ENCODE assay signal across 10 mouse cellular contexts in genomic region chr3:95227214-95227613, GRCm38 (mm10). TPM values are rescaled to one million over a fixed set of nuclear protein-coding genes. Genes with fewer than 3 reads are reported as not detected.
DNase-seq lines count a peak whose midpoint lies in the region; ATAC-seq and TF ChIP-seq lines count a peak whose summit lies in the region.
"Had no signal": no experiment of that assay in that cellular context is flagged by ENCODE, and none has a peak within 500 bp of the region (broad histone marks: within the 10 kb centered on the region; RNA-seq: fewer than 3 reads in every experiment).

No protein-coding gene starts in this region.

- in situ Hi-C loops in CH12.LX (cut with MboI; ENCODE audit: low pct_ligation_motif_present, low pct_unique_long_range_greater_than_20kb, low sequenced_read_pairs), result no loop called here

- peak overlapping the region; percentile 22; the same call in 1 of the 2 replicates for H3K4me2 ChIP-seq in CH12.LX (ENCODE audit: insufficient read depth, low read depth, poor library complexity, severe bottlenecking)
- peak overlapping the region; percentile 90 for H3K4me2 ChIP-seq in forebrain, embryonic 15.5 days (replicated peaks)

- ATAC-seq in forebrain, embryonic 15.5 days (replicated peaks), result no peak

- dilution Hi-C loops in CH12.LX (cut with MboI; ENCODE audit: extremely low pct_ligation_motif_present, extremely low pct_unique_long_range_greater_than_20kb, low sequenced_read_pairs), result no loop called here

- TF ChIP-seq RAD21 in CH12.LX (IDR thresholded peaks at IDR 0.05; ENCODE audit: low read depth, low read length), result no peak

- H3K27me3 ChIP-seq in CH12.LX (replicated peaks), result no peaks in the 10 kb centered on the region
- no peaks in the 10 kb centered on the region for H3K27me3 ChIP-seq in forebrain, embryonic 15.5 days

- H3K4me3 ChIP-seq in CH12.LX (replicated peaks in 1 of 3; ENCODE audit: low read depth in 2 of 3, low read length in 2 of 3, poor library complexity in 1 of 3) (peak overlapping the region; percentile 76 to 97 (median 96)), macrophage (ENCODE audit: inconsistent target) (peak overlapping the region; percentile 81)
- peak overlapping the region; percentile 97 for H3K4me3 ChIP-seq in forebrain, embryonic 15.5 days

- peak overlapping the region; percentile 95 for H3K9ac ChIP-seq in CH12.LX (ENCODE audit: insufficient read depth, low read depth)
- H3K9ac ChIP-seq in forebrain, embryonic 15.5 days (replicated peaks), result peak overlapping the region; percentile 97

- TF ChIP-seq CTCF in CH12.LX (conservative IDR thresholded peaks at IDR 0.05 in 1 of 2, IDR thresholded peaks at IDR 0.05 in 1 of 2; ENCODE audit: low read depth in 2 of 2, low read length in 2 of 2), result no peak

- peaks cover 9 to 38% of the 10 kb centered on the region in 2 experiments for H3K4me1 ChIP-seq in CH12.LX (ENCODE audit: control insufficient read depth in 1 of 2, insufficient read depth in 2 of 2)
- H3K4me1 ChIP-seq in forebrain, embryonic 15.5 days, result peaks cover 70% of the 10 kb centered on the region

- H3K9me3 ChIP-seq in CH12.LX (replicated peaks; ENCODE audit: low read length), result peaks cover 3% of the 10 kb centered on the region
- no peaks in the 10 kb centered on the region for H3K9me3 ChIP-seq in forebrain, embryonic 15.5 days

- peaks cover 26 to 45% of the 10 kb centered on the region in 2 experiments for H3K36me3 ChIP-seq in CH12.LX (replicated peaks in 1 of 2; ENCODE audit: control insufficient read depth in 1 of 2, insufficient read depth in 1 of 2, low read length in 1 of 2)
- peaks cover 42% of the 10 kb centered on the region for H3K36me3 ChIP-seq in forebrain, embryonic 15.5 days
- peaks cover 6% of the 10 kb centered on the region for H3K36me3 ChIP-seq in macrophage (ENCODE audit: inconsistent target)

- TF ChIP-seq POLR2A in CH12.LX (IDR thresholded peaks at IDR 0.05; ENCODE audit: low read depth, low read length), result no peak

- no peak overlapping the region for H3K27ac ChIP-seq in CH12.LX (ENCODE audit: insufficient read depth, low read depth)
- H3K27ac ChIP-seq in forebrain, embryonic 15.5 days (replicated peaks), result peak overlapping the region; percentile 99
- peak overlapping the region; percentile 94; the same call in 1 of the 2 replicates for H3K27ac ChIP-seq in macrophage

- DNase-seq in embryo, embryonic 10.5 days (ENCODE audit: low spot score), result peak; percentile 48
- no peak for DNase-seq in embryo, embryonic 10 days (ENCODE audit: low spot score)
- peak; percentile 27 for DNase-seq in CH12.LX (ENCODE audit: extremely low read depth)
- DNase-seq in thymus, postnatal 10 days (ENCODE audit: low spot score in 2 of 2), result no peak
- DNase-seq in gastrocnemius, adult 18-20 months (ENCODE audit: low spot score), result no peak
- DNase-seq in spleen, adult 18-20 months, result no peak

- H3K79me2 ChIP-seq in CH12.LX (replicated peaks; ENCODE audit: control insufficient read depth, extremely low read depth, insufficient read depth, poor library complexity, severe bottlenecking) (peaks cover 85% of the 10 kb centered on the region), macrophage (ENCODE audit: inconsistent target) (peaks cover 65% of the 10 kb centered on the region)

- TF ChIP-seq EP300 in CH12.LX (IDR thresholded peaks at IDR 0.05; ENCODE audit: low read length), result no peak

- 7% methylated on average over 1 of the region's 1 CpGs for whole genome bisulfite sequencing in forebrain, embryonic 15.5 days
- 55% methylated on average over 1 of the region's 1 CpGs for WGBS in macrophage (ENCODE audit: missing documents)

TF ChIP-seq in CH12.LX, 34 proteins besides CTCF, POLR2A, EP300 and RAD21 (continues in another document):
- TF ChIP-seq HCFC1 (IDR thresholded peaks at IDR 0.05; ENCODE audit: low read depth, low read length) (no peak), NRF1 (IDR thresholded peaks at IDR 0.05; ENCODE audit: low read depth, low read length) (no peak), NELFE (IDR thresholded peaks at IDR 0.05; ENCODE audit: low read depth, low read length) (no peak), USF1 (IDR thresholded peaks at IDR 0.05; ENCODE audit: low read depth, low read length) (no peak), E2F4 (IDR thresholded peaks at IDR 0.05; ENCODE audit: insufficient replicate concordance, low read depth, low read length) (no peak), ZNF384 (IDR thresholded peaks at IDR 0.05; ENCODE audit: low read depth, low read length) (no peak), RCOR1 (conservative IDR thresholded peaks at IDR 0.05; ENCODE audit: low read depth, low read length) (no peak), ZC3H11A (IDR thresholded peaks at IDR 0.05; ENCODE audit: low read depth, low read length) (no peak), TCF12 (IDR thresholded peaks at IDR 0.05; ENCODE audit: low read depth, low read length) (no peak), ZMIZ1 (IDR thresholded peaks at IDR 0.05; ENCODE audit: low read depth, low read length) (no peak), SMC3 (IDR thresholded peaks at IDR 0.05; ENCODE audit: low read depth, low read length) (no peak), TBP (conservative IDR thresholded peaks at IDR 0.05; ENCODE audit: low read depth, low read length) (no peak), PAX5 (IDR thresholded peaks at IDR 0.05; ENCODE audit: low read length) (no peak), JUND (conservative IDR thresholded peaks at IDR 0.05; ENCODE audit: low read depth, low read length) (no peak), ETS1 (conservative IDR thresholded peaks at IDR 0.05; ENCODE audit: low read depth, low read length) (no peak), MAZ (IDR thresholded peaks at IDR 0.05; ENCODE audit: low read depth, low read length) (no peak), CHD1 (IDR thresholded peaks at IDR 0.05; ENCODE audit: low read depth, low read length) (peak; percentile 27; the same call in 1 of the 2 replicates), JUN (IDR thresholded peaks at IDR 0.05; ENCODE audit: insufficient read depth, low read depth, low read length) (no peak), MYC (IDR thresholded peaks at IDR 0.05; ENCODE audit: low read depth, low read length) (no peak)

RNA-seq across cellular contexts. Expression of gene Cdc42se1, which starts 1.3 kb away (rescaled TPM):
- total RNA-seq in CH12.LX (2012; rRNA removed), result 55.3 and 82.3 TPM in 2 replicates
- 66.3 and 71.1 TPM in 2 replicates for total RNA-seq in CH12.LX (2014; rRNA removed)
- polyA plus RNA-seq in CH12.LX (2012; ENCODE audit: insufficient read length, low read depth), result 123 and 128 TPM in 2 replicates
- polyA plus RNA-seq in forebrain, embryonic 15.5 days (2015; fragmentation: Nextera tagmentation; extraction: Ambion mirVana), result 88.5 and 90.0 TPM in 2 replicates
- total RNA-seq in macrophage (2018; cell fraction: chromatin; rRNA removed), result 10 to 100 TPM; 14.6 to 85.1 (median 49.2) TPM
- total RNA-seq in macrophage (2018; cell fraction: cytosol; rRNA removed), result 100 to 1,000 TPM in 15 of 26 experiments, 10 to 100 TPM in 11; 76.8 to 116 (median 101) TPM
- 100 to 1,000 TPM in 4 of 26 experiments, 10 to 100 TPM in 22; 26.6 to 118 (median 72.6) TPM for total RNA-seq in macrophage (2018; cell fraction: nucleus; rRNA removed)
- 76.1 to 100 TPM (median 91.6 TPM) in 3 replicates for polyA plus RNA-seq in macrophage (2018)
- total RNA-seq in gastrocnemius, adult 18-20 months (2021), result 10 to 100 TPM; 12.4 to 17.1 TPM

RNA-seq across cellular contexts. Expression of gene Mllt11, which starts 4.8 kb away (rescaled TPM):
- total RNA-seq in CH12.LX (2012; rRNA removed), result 10.0 and 11.5 TPM in 2 replicates
- total RNA-seq in CH12.LX (2014; rRNA removed), result 9.5 and 10.0 TPM in 2 replicates
- 23.9 and 24.2 TPM in 2 replicates for polyA plus RNA-seq in CH12.LX (2012; ENCODE audit: insufficient read length, low read depth)
- polyA plus RNA-seq in forebrain, embryonic 15.5 days (2015; fragmentation: Nextera tagmentation; extraction: Ambion mirVana), result 254 and 266 TPM in 2 replicates
- 10 to 100 TPM; 16.1 to 58.5 (median 30.0) TPM for total RNA-seq in macrophage (2018; cell fraction: chromatin; rRNA removed)
- total RNA-seq in macrophage (2018; cell fraction: cytosol; rRNA removed), result 10 to 100 TPM in 25 of 26 experiments, 1 to 10 TPM in 1; 7.3 to 33.5 (median 22.3) TPM
- total RNA-seq in macrophage (2018; cell fraction: nucleus; rRNA removed), result 10 to 100 TPM; 16.9 to 85.9 (median 41.8) TPM
- 13.2 to 18.6 TPM (median 17.4 TPM) in 3 replicates for polyA plus RNA-seq in macrophage (2018)
- 10 to 100 TPM; 69.8 to 83.1 TPM for total RNA-seq in gastrocnemius, adult 18-20 months (2021)

RNA-seq across cellular contexts. Expression of gene Gabpb2, which starts 9.5 kb away (rescaled TPM):
- total RNA-seq in CH12.LX (2012; rRNA removed) (14.7 and 18.2 TPM in 2 replicates), CH12.LX (2014; rRNA removed) (15.4 and 16.6 TPM in 2 replicates)
- polyA plus RNA-seq in CH12.LX (2012; ENCODE audit: insufficient read length, low read depth) (20.6 and 21.1 TPM in 2 replicates), macrophage (2018) (13.5 to 15.9 TPM (median 13.5 TPM) in 3 replicates)
- 4.8 and 5.9 TPM in 2 replicates for polyA plus RNA-seq in forebrain, embryonic 15.5 days (2015; fragmentation: Nextera tagmentation; extraction: Ambion mirVana)
- 100 to 1,000 TPM in 15 of 26 experiments, 10 to 100 TPM in 11; 27.5 to 141 (median 108) TPM for total RNA-seq in macrophage (2018; cell fraction: chromatin; rRNA removed)
- 10 to 100 TPM in 24 of 26 experiments, 1 to 10 TPM in 2; 7.5 to 22.3 (median 14.9) TPM for total RNA-seq in macrophage (2018; cell fraction: cytosol; rRNA removed)
- total RNA-seq in macrophage (2018; cell fraction: nucleus; rRNA removed), result 100 to 1,000 TPM in 1 of 26 experiments, 10 to 100 TPM in 25; 21.7 to 104 (median 60.1) TPM
- 10 to 100 TPM in 1 of 2 experiments, 1 to 10 TPM in 1; 7.1 to 10.0 TPM for total RNA-seq in gastrocnemius, adult 18-20 months (2021)

RNA-seq across cellular contexts. Expression of gene Gm128, which starts 14.2 kb away (rescaled TPM):
- not detected in 2 replicates for total RNA-seq in CH12.LX (2012; rRNA removed)
- total RNA-seq in CH12.LX (2014; rRNA removed), result not detected in 2 replicates
- not detected in 2 replicates for polyA plus RNA-seq in CH12.LX (2012; ENCODE audit: insufficient read length, low read depth)
- 0.11 and 0.15 TPM in 2 replicates for polyA plus RNA-seq in forebrain, embryonic 15.5 days (2015; fragmentation: Nextera tagmentation; extraction: Ambion mirVana)
- total RNA-seq in macrophage (2018; cell fraction: chromatin; rRNA removed), result 1 to 10 TPM in 1 of 26 experiments, under 1 TPM in 9, not detected in 16; 0.36 to 2.3 (median 0.60) TPM
- total RNA-seq in macrophage (2018; cell fraction: cytosol; rRNA removed), result under 1 TPM in 13 of 26 experiments, not detected in 13; 0.04 to 0.36 (median 0.10) TPM
- total RNA-seq in macrophage (2018; cell fraction: nucleus; rRNA removed), result 1 to 10 TPM in 2 of 26 experiments, under 1 TPM in 4, not detected in 20; 0.26 to 1.7 (median 0.65) TPM
- 0.16 to 0.29 TPM in 2 of 3 replicates, not detected in the other for polyA plus RNA-seq in macrophage (2018)
- total RNA-seq in gastrocnemius, adult 18-20 months (2021), result not detected
- total RNA-seq: neutrophil, adult 5-6 weeks had no signal
- polyA plus RNA-seq: erythroblast, embryonic 14.5 days had no signal

RNA-seq across cellular contexts. Expression of gene Bnipl, which starts 23.8 kb away (rescaled TPM):
- total RNA-seq in CH12.LX (2012; rRNA removed), result 0.17 TPM in 1 of 2 replicates, not detected in the other
- total RNA-seq in CH12.LX (2014; rRNA removed), result not detected in 2 replicates
- polyA plus RNA-seq in CH12.LX (2012; ENCODE audit: insufficient read length, low read depth), result 0.30 and 0.33 TPM in 2 replicates
- 0.10 TPM in 1 of 2 replicates, not detected in the other for polyA plus RNA-seq in forebrain, embryonic 15.5 days (2015; fragmentation: Nextera tagmentation; extraction: Ambion mirVana)
- 1 to 10 TPM in 9 of 26 experiments, under 1 TPM in 5, not detected in 12; 0.39 to 4.7 (median 1.5) TPM for total RNA-seq in macrophage (2018; cell fraction: chromatin; rRNA removed)
- total RNA-seq in macrophage (2018; cell fraction: cytosol; rRNA removed), result under 1 TPM in 1 of 26 experiments, not detected in 25; 0.30 TPM
- 1 to 10 TPM in 3 of 26 experiments, under 1 TPM in 5, not detected in 18; 0.34 to 2.4 (median 0.96) TPM for total RNA-seq in macrophage (2018; cell fraction: nucleus; rRNA removed)
- polyA plus RNA-seq in macrophage (2018), result not detected in 3 replicates
- not detected for total RNA-seq in gastrocnemius, adult 18-20 months (2021)
- total RNA-seq: neutrophil, adult 5-6 weeks had no signal
- polyA plus RNA-seq: erythroblast, embryonic 14.5 days had no signal

Comparison
In these comparisons a context has a peak if more than half of its experiments do, and no peak if none do; other contexts are left out.
1. DNase-seq: peak in embryo, embryonic 10.5 days (single experiment) and CH12.LX (single experiment); none in embryo, embryonic 10 days (single experiment), thymus, postnatal 10 days (0 of 2), gastrocnemius, adult 18-20 months (single experiment) and spleen, adult 18-20 months (0 of 2).
2. RNA of gene Mllt11, which starts 4.8 kb away (polyA plus RNA-seq): 254 to 266 TPM in forebrain, embryonic 15.5 days; 23.9 to 24.2 TPM in CH12.LX and 13.2 to 18.6 TPM in macrophage; every median in the first group is over 10 times any median in the second.
3. Peak in every context shown above with its lines, with median percentiles within 50 percentile points of each other: H3K4me3 ChIP-seq.